Mouse (Mus musculus) E14TG2a.4 (cell line): ENCODE results near the gene Kif13a.

Experiments
- H3K27me3 ChIP-seq: 2 replicates; pipeline ENCODE4 v1.6.1; 2014; ENCODE audit warnings: low read length, control low read depth; ENCODE audit not compliant: insufficient read depth
- H3K36me3 ChIP-seq: 2 replicates; pipeline ENCODE4 v1.6.1; 2014; ENCODE audit warnings: low read length, control low read depth; ENCODE audit not compliant: insufficient read depth
- H3K4me1 ChIP-seq: replicated peaks from 2 replicates; pipeline ENCODE4 v1.6.1; 2014; ENCODE audit warnings: low read depth, low read length, control low read depth
- H3K4me3 ChIP-seq: replicated peaks from 2 replicates; pipeline ENCODE4 v1.5.1; 2014; ENCODE audit warnings: mild to moderate bottlenecking, low read length
- H3K9me3 ChIP-seq: 2 replicates; pipeline ENCODE4 v1.6.1; 2014; ENCODE audit warnings: low read length, control low read depth
- CTCF ChIP-seq: conservative IDR thresholded peaks from 2 replicates; pipeline ENCODE4 v1.5.1; 2014; ENCODE audit warnings: low read length
- NANOG ChIP-seq: IDR thresholded peaks from 2 replicates; pipeline ENCODE4 v1.6.1; 2014; ENCODE audit warnings: borderline replicate concordance, low read length, mixed read lengths
- POU5F1 ChIP-seq: IDR thresholded peaks from 2 replicates; pipeline ENCODE4 v1.6.1; 2014; ENCODE audit warnings: low read length, borderline replicate concordance

The Kif13a gene

DNA sequence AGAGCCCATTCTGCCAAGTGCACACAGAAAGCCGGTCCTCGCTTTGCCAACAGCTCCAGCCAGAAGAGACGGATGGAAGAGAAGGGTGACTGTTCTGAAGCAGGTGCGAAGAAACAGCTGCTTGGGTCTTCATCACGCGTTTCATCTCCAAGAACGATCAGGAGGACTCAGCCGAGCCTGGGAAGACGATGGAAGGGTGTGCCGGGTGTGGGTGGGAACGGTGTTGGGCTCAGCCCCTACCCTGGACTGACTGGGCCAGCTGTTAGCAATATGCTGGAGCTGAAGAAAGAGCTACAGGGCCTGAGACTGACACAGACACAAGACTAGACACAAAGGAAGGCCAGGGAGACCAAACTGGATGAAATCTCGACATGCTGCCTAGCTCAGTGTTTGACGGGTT, 60.2 kb downstream of the Kif13a start:
- TF ChIP-seq CTCF = no peak
- no peak for TF ChIP-seq NANOG
- TF ChIP-seq POU5F1 = no peak
- no peaks in the 10 kb centered on the region for H3K27me3 ChIP-seq

DNA sequence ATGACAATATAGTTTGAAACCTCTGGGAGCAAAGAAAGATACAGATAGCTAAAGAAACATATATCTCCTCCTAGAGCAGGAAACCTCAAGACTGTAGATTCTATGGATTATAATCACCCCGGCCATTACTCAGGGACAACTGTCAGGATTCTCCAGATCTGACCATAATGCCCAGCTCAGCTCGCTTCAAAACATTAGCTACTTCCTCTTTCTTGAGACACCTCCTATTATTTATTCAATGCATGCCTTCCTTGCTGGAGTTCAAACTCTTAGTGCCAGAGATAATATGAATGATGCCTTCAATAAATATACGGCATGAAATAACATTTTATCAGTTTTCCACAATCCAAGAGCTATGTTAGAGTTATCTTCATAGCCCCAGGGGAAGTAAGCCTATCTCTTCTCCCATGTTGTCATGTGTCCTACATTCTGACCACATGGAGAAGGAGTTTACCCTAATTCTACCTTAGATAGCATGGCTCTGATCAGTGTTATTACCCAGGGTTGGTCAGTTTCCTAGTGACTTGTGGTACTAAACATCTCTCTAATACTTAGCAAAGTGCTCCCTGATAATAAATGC, 66.4 kb downstream of the Kif13a start:
- no peak overlapping the region for H3K4me3 ChIP-seq
- H3K4me1 ChIP-seq = no peaks in the 10 kb centered on the region
- H3K36me3 ChIP-seq = no peaks in the 10 kb centered on the region
- no peaks in the 10 kb centered on the region for H3K9me3 ChIP-seq
- no peaks in the 10 kb centered on the region for H3K27me3 ChIP-seq
- no peak for TF ChIP-seq NANOG
- no peak for TF ChIP-seq CTCF

More for the DNA sequence above, 60.2 kb downstream of the Kif13a start:
- Histone ChIP-seq H3K4me1 (no peaks in the 10 kb centered on the region), H3K9me3 (no peaks in the 10 kb centered on the region), H3K4me3 (no peak overlapping the region), H3K36me3 (no peaks in the 10 kb centered on the region)

DNA sequence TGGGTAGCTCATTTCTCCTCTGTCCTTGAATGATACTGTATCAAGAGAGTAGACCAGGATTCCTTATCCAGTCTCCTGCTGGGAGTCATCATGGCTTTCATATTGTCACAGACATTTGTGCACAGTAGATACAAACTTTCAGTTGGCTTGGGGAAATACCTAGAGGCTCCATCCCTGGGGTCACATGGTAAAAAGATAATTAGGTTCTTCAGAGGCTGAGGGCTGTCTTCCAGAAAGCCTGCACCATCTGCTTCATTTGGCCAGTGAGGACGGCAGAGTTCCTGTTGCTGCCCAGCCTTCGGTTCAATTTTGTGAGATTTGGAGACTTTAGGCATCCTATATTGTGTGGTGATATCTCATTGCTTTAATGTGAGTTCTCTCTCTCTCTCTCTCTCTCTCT, 69.8 kb downstream of the Kif13a start:
- H3K4me3 ChIP-seq = no peak overlapping the region
- TF ChIP-seq NANOG (no peak), CTCF (no peak), POU5F1 (no peak)
- no peaks in the 10 kb centered on the region for H3K36me3 ChIP-seq
- H3K27me3 ChIP-seq = no peaks in the 10 kb centered on the region
- H3K9me3 ChIP-seq = no peaks in the 10 kb centered on the region
- H3K4me1 ChIP-seq = 0 out of 2 replicates have a peak, but pooled peaks cover 3% of the 10 kb centered on the region

DNA sequence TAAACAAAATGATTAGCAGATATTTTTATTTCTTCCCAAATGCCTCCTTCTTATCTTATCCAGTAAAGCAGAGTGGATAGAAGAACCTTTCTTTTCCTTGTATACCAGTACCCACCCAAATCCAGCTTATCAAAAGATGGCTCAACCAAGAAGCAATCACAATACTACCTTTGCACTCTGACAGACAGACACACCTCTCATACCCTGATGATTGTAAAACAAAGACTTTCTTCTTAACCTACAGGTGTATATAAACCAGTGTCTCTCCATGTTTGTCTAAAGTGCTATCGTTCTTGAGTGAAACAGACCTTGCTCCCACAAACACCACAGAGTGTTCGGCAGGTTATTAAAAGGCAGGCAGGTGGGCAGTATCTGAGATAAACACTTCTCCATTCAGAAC, 70.5 kb downstream of the Kif13a start:
- H3K4me3 ChIP-seq = no peak overlapping the region
- no peaks in the 10 kb centered on the region for H3K36me3 ChIP-seq
- 0 out of 2 replicates have a peak, but pooled peaks cover 3% of the 10 kb centered on the region for H3K4me1 ChIP-seq
- no peak for TF ChIP-seq NANOG
- TF ChIP-seq POU5F1 = no peak
- no peak for TF ChIP-seq CTCF
- H3K9me3 ChIP-seq = no peaks in the 10 kb centered on the region
- H3K27me3 ChIP-seq = no peaks in the 10 kb centered on the region

DNA sequence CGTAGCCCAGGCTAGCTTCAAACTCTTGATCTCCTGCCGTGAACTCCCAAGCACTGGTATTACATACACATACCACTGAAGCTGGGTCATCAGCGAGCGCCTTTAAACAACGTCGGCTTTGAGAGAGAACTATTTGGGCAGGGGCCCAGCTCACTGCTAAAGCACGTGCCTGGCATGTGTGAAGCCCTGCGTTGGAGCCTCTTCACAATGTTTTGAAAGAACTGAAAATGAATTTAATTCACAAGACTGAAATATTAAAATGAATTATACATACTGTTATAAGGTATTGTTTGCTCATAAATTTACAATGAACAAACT, 70.9 kb downstream of the Kif13a start:
- Histone ChIP-seq H3K36me3 (no peaks in the 10 kb centered on the region), H3K27me3 (no peaks in the 10 kb centered on the region)
- TF ChIP-seq NANOG (no peak), CTCF (no peak), POU5F1 (no peak)

DNA sequence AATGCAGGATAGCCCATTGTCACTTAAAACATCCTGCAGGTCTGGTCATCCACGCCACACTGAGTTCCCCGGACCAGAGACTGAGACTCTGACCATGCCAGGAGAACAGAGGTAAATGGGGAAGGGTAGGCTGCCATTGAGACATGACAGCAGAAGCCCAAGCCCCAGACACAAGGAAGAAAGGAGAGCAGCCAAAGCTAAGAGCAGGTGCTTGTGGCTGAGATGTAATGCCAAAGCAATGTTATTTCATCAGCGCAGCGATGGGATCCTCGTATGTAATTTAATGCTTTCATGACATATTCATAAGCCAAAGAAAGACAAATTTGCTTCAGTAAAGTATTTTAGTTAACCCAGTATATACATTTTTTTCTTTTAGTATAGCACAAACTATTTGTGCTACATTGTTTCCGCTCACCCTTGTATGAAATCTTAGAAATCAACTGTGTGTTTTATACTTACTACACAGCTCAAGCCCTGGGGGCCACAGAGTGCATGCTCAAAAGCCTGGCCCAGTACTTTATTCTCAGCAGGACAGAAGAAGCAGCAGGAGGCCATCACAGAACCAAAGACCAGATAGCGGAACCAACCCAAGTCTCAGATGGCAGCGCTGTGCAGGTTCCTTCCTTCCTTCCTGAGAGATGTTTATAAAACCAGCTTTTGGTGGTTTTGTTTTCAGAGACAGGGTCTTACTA, 71.4 kb downstream of the Kif13a start:
- Histone ChIP-seq H3K4me3 (no peak overlapping the region), H3K4me1 (0 out of 2 replicates have a peak, but pooled peaks cover 3% of the 10 kb centered on the region), H3K36me3 (no peaks in the 10 kb centered on the region), H3K9me3 (no peaks in the 10 kb centered on the region), H3K27me3 (no peaks in the 10 kb centered on the region)
- no peak for TF ChIP-seq POU5F1
- no peak for TF ChIP-seq CTCF
- TF ChIP-seq NANOG = no peak

More for the DNA sequence above, 70.9 kb downstream of the Kif13a start:
- Histone ChIP-seq H3K4me1 (0 out of 2 replicates have a peak, but pooled peaks cover 3% of the 10 kb centered on the region), H3K9me3 (no peaks in the 10 kb centered on the region), H3K4me3 (no peak overlapping the region)

DNA sequence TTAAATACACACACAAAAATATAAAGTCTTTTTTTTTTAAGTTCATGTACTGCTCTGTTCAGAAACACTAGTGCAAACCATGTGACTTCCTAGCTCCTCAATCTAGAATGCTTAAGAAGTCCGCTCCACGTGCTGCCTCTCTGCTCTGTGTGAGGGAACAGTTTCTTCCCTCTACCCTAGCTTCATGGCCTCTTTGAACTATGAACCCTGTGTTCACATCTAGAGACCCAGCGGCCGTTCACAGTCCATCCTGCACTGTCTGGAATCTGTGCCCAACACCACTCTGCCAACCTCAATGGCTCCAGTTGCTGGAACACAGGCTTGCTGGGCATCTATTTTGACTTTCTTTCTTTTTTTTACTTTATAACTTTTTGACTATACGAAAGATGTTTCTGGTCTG, 75.2 kb downstream of the Kif13a start:
- 0 out of 2 replicates have a peak, but pooled peaks cover 3% of the 10 kb centered on the region for H3K4me1 ChIP-seq
- H3K27me3 ChIP-seq = no peaks in the 10 kb centered on the region
- H3K36me3 ChIP-seq = no peaks in the 10 kb centered on the region
- no peak overlapping the region for H3K4me3 ChIP-seq
- no peak for TF ChIP-seq CTCF
- no peaks in the 10 kb centered on the region for H3K9me3 ChIP-seq

DNA sequence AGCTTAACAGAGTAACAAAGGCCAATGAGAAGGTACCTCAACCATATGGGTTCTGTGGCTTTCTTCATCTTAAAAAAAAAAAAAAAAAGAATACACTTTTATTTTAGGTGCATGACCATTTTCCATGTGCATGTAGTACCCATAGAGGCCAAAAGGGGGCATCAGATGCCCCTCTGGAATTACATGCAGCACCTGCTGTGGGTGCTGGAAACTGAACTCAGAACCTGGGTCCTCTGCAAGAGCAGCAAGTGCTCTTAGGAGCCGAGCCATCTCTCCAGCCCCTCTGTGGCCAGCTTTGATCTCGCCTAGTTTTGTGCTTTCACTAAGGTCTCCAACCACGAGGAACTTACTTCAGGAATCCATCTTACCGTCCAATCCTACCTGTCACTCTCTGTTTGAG, 77.2 kb downstream of the Kif13a start:
- Histone ChIP-seq H3K9me3 (no peaks in the 10 kb centered on the region), H3K36me3 (no peaks in the 10 kb centered on the region), H3K27me3 (no peaks in the 10 kb centered on the region), H3K4me3 (no peak overlapping the region), H3K4me1 (peaks cover 6% of the 10 kb centered on the region)
- peak; percentile 68 for TF ChIP-seq CTCF
- TF ChIP-seq POU5F1 = no peak
- no peak for TF ChIP-seq NANOG

DNA sequence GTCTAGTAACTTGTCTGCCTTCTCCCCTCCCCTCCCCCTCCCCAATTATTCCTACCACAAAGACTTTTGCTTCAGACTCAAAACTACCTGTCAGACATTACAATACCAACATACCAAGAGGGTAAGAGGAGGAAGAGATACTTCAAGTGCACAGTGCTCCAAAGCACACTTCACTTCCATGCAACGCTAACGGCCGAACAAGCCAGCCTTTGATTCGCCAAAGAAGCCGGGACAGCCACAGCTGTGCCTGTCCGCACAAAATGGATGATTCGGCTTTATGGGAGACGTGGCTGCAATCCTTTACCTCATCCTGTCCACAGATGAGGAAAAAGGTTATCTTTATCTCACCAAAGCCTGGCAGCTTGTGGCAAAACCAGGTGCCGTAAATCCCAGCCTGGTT, 84.2 kb downstream of the Kif13a start:
- H3K9me3 ChIP-seq = no peaks in the 10 kb centered on the region
- peaks cover 8% of the 10 kb centered on the region for H3K4me1 ChIP-seq
- no peak for TF ChIP-seq POU5F1
- TF ChIP-seq CTCF = no peak
- TF ChIP-seq NANOG = no peak
- peaks cover 7% of the 10 kb centered on the region; the same call in 1 of the 2 replicates for H3K36me3 ChIP-seq
- H3K4me3 ChIP-seq = no peak overlapping the region
- no peaks in the 10 kb centered on the region for H3K27me3 ChIP-seq
